Mouse (Mus musculus) MEL (cell line): Measurements from ENCODE around the gene Kazn. TPM values are rescaled to one million over a fixed set of nuclear protein-coding genes. Genes with fewer than 3 reads are reported as not detected.

Experiments
- DNase-seq: peaks from one replicate; pipeline ENCODE4 v3.0.0; 2011; ENCODE audit warnings: low read depth, low spot score
- H3K27ac ChIP-seq: 2 replicates; pipeline ENCODE4 v1.5.1; 2012; ENCODE audit warnings: low read depth, mild to moderate bottlenecking, control low read depth, low read length, moderate library complexity; ENCODE audit not compliant: control insufficient read depth
- H3K27me3 ChIP-seq, 2 experiments: fragments of 150-350 bp in 1 of 2; sonication (generic) in 1 of 2; 2 replicates each; pipeline ENCODE4 v1.6.1; 2012; ENCODE audit warnings: low read length in 2 of 2, mild to moderate bottlenecking in 2 of 2, improper control_type of control experiment in 1 of 2, moderate library complexity in 1 of 2; ENCODE audit not compliant: insufficient read depth in 2 of 2, control insufficient read depth in 1 of 2
- H3K36me3 ChIP-seq, 2 experiments: 2 replicates each; pipeline ENCODE4 v1.6.1; 2012 to 2014; ENCODE audit warnings: low read length in 2 of 2, improper control_type of control experiment in 1 of 2, inconsistent platforms in 1 of 2, mild to moderate bottlenecking in 1 of 2; ENCODE audit not compliant: insufficient read depth in 2 of 2, control insufficient read depth in 1 of 2
- H3K4me1 ChIP-seq, 2 experiments: fragments of 150-350 bp in 1 of 2; sonication (generic) in 1 of 2; 2 replicates each; pipeline ENCODE4 v1.6.1; 2012; ENCODE audit warnings: low read length in 2 of 2, improper control_type of control experiment in 1 of 2, mild to moderate bottlenecking in 1 of 2; ENCODE audit not compliant: insufficient read depth in 2 of 2, control insufficient read depth in 1 of 2
- H3K4me3 ChIP-seq, 2 experiments: fragments of 150-350 bp in 1 of 2; sonication (generic) in 1 of 2; 2 replicates each; pipeline ENCODE4 v1.5.1; 2012; ENCODE audit warnings: low read depth in 2 of 2, low read length in 2 of 2, mild to moderate bottlenecking in 2 of 2, moderate library complexity in 2 of 2, control low read depth in 1 of 2, improper control_type of control experiment in 1 of 2; ENCODE audit not compliant: control insufficient read depth in 1 of 2, insufficient read depth in 1 of 2
- H3K79me2 ChIP-seq: 2 replicates; pipeline ENCODE4 v1.6.1; 2012; ENCODE audit warnings: mild to moderate bottlenecking, low read length, moderate library complexity; ENCODE audit not compliant: control insufficient read depth, poor library complexity, insufficient read depth
- H3K9ac ChIP-seq: 2 replicates; pipeline ENCODE4 v1.6.1; 2012; ENCODE audit warnings: low read depth, mild to moderate bottlenecking, control low read depth, low read length, moderate library complexity; ENCODE audit not compliant: control insufficient read depth, poor library complexity, severe bottlenecking
- H3K9me3 ChIP-seq: fragments of 150-350 bp; sonication (generic); replicated peaks from 2 replicates; pipeline ENCODE4 v1.6.1; 2012; ENCODE audit warnings: mild to moderate bottlenecking, low read length, improper control_type of control experiment, moderate library complexity; ENCODE audit not compliant: insufficient read depth
- BHLHE40 ChIP-seq: IDR thresholded peaks from 2 replicates; pipeline ENCODE4 v1.6.1; 2012; ENCODE audit warnings: low read depth, mild to moderate bottlenecking, inconsistent platforms, low read length, improper control_type of control experiment, borderline replicate concordance
- CTCF ChIP-seq, 3 experiments: IDR thresholded peaks in 2 of 3; conservative IDR thresholded peaks in 1 of 3; 2 replicates each; pipeline ENCODE4 v1.5.1; 2011 to 2012; ENCODE audit warnings: low read length in 3 of 3, low read depth in 2 of 3, mild to moderate bottlenecking in 2 of 3, improper control_type of control experiment in 1 of 3, inconsistent platforms in 1 of 3, mixed read lengths in 1 of 3, moderate library complexity in 1 of 3; ENCODE audit not compliant: control insufficient read depth in 1 of 3, insufficient read depth in 1 of 3, poor library complexity in 1 of 3, severe bottlenecking in 1 of 3
- ETS1 ChIP-seq: IDR thresholded peaks from 2 replicates; pipeline ENCODE4 v1.6.1; 2012; ENCODE audit warnings: low read depth, mild to moderate bottlenecking, inconsistent platforms, low read length, improper control_type of control experiment, moderate library complexity
- GATA1 ChIP-seq: IDR thresholded peaks from 2 replicates; pipeline ENCODE4 v1.6.1; 2011; ENCODE audit warnings: low read depth, low read length, improper control_type of control experiment
- HCFC1 ChIP-seq: IDR thresholded peaks from 2 replicates; pipeline ENCODE4 v1.6.1; 2012; ENCODE audit warnings: low read depth, mild to moderate bottlenecking, inconsistent platforms, low read length, improper control_type of control experiment, moderate library complexity
- KAT2A ChIP-seq: conservative IDR thresholded peaks from 2 replicates; pipeline ENCODE4 v1.6.1; 2012; ENCODE audit warnings: low read depth, low read length, improper control_type of control experiment, inconsistent platforms
- MEF2A ChIP-seq: IDR thresholded peaks from 2 replicates; pipeline ENCODE4 v1.6.1; 2014; ENCODE audit warnings: low read depth, mild to moderate bottlenecking, inconsistent platforms, low read length, improper control_type of control experiment; ENCODE audit not compliant: poor library complexity, insufficient replicate concordance, severe bottlenecking; ENCODE audit errors: extremely low read depth
- MYB ChIP-seq: IDR thresholded peaks from 2 replicates; pipeline ENCODE4 v1.6.1; 2011; ENCODE audit warnings: mild to moderate bottlenecking, low read depth, low read length, improper control_type of control experiment
- POLR2A ChIP-seq, 2 experiments: IDR thresholded peaks; 2 replicates each; pipeline ENCODE4 v1.6.1; 2011 to 2012; ENCODE audit warnings: low read length in 2 of 2, mild to moderate bottlenecking in 2 of 2, control low read depth in 1 of 2, improper control_type of control experiment in 1 of 2, low read depth in 1 of 2, moderate library complexity in 1 of 2; ENCODE audit not compliant: control insufficient read depth in 1 of 2, insufficient read depth in 1 of 2, poor library complexity in 1 of 2
- POLR2AphosphoS5 ChIP-seq: IDR thresholded peaks from 2 replicates; pipeline ENCODE4 v1.6.1; 2012; ENCODE audit warnings: low read depth, borderline replicate concordance, mild to moderate bottlenecking, inconsistent platforms, low read length, moderate library complexity, mixed read lengths
- SMC3 ChIP-seq: IDR thresholded peaks from 2 replicates; pipeline ENCODE4 v1.6.1; 2011; ENCODE audit warnings: low read depth, low read length, improper control_type of control experiment
- ZC3H11A ChIP-seq: IDR thresholded peaks from 2 replicates; pipeline ENCODE4 v1.6.1; 2012; ENCODE audit warnings: low read depth, mild to moderate bottlenecking, inconsistent platforms, low read length, improper control_type of control experiment
- ZKSCAN1 ChIP-seq: IDR thresholded peaks from 2 replicates; pipeline ENCODE4 v1.6.1; 2012; ENCODE audit warnings: low read depth, mild to moderate bottlenecking, inconsistent platforms, low read length, improper control_type of control experiment, moderate library complexity
- ZMIZ1 ChIP-seq: IDR thresholded peaks from 2 replicates; pipeline ENCODE4 v1.6.1; 2012; ENCODE audit warnings: low read depth, mild to moderate bottlenecking, inconsistent platforms, low read length, improper control_type of control experiment, moderate library complexity
- ZNF384 ChIP-seq: IDR thresholded peaks from 2 replicates; pipeline ENCODE4 v1.6.1; 2012; ENCODE audit warnings: low read depth, mild to moderate bottlenecking, inconsistent platforms, low read length, improper control_type of control experiment
- polyA plus RNA-seq, 2 experiments: library from polyadenylated mRNA; stranded (reverse) in 1 of 2; unstranded in 1 of 2; fragments of >175 nt in 1 of 2; fragments of >200 nt in 1 of 2; gene quantifications; 2 replicates each; pipeline versions ENCODE4 v1.2.1 to v1.2.4; 2012; ENCODE audit warnings: low replicate concordance in 2 of 2, low read depth in 1 of 2; ENCODE audit not compliant: insufficient read length in 2 of 2, insufficient read depth in 1 of 2, missing spikeins in 1 of 2
- total RNA-seq: library from RNA; depleted of rRNA; stranded (reverse); fragments of 300-350 nt; gene quantifications from 2 replicates; pipeline ENCODE4 v1.2.3, GENCODE M21; 2012

The Kazn gene
- total and polyA plus RNA-seq, 3 experiments = not detected

DNA sequence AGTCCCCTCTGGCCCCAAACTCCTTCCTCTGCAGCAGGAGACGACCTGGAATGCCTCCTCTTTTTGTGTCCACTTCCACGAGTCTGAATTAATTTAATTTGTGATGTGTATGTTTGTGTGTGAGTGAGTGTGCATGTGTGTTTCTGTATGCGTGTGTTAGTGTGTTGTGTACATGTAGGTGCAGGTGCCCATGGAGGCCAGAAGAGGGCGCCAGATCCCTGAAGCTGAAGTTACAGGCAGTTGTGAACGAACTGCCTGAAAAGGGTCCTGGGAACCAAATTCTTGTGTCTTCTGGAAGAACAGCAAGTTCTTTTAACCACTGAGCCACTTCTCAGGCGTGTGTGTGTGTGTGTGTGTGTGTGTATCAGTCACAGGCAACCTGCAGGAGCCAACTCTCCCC, 14.9 kb upstream of the Kazn start:
- H3K9ac ChIP-seq = no peak overlapping the region
- no peaks in the 10 kb centered on the region for H3K36me3 ChIP-seq
- no peak for DNase-seq
- no peak overlapping the region for H3K4me3 ChIP-seq
- no peaks in the 10 kb centered on the region for H3K27me3 ChIP-seq
- H3K9me3 ChIP-seq = no peaks in the 10 kb centered on the region
- no peaks in the 10 kb centered on the region for H3K79me2 ChIP-seq
- H3K4me1 ChIP-seq = no peaks in the 10 kb centered on the region
- H3K27ac ChIP-seq = no peak overlapping the region
- TF ChIP-seq MEF2A (no peak), CTCF (IDR thresholded peaks at IDR 0.05 in 2 of 3, conservative IDR thresholded peaks at IDR 0.05 in 1 of 3; ENCODE audit: control insufficient read depth in 1 of 3, insufficient read depth in 1 of 3, low read depth in 2 of 3, low read length in 3 of 3, poor library complexity in 1 of 3, severe bottlenecking in 1 of 3) (peak in 2 of 3 experiments; percentile 27 to 30; a peak in 5 of 6 replicates), HCFC1 (no peak)

DNA sequence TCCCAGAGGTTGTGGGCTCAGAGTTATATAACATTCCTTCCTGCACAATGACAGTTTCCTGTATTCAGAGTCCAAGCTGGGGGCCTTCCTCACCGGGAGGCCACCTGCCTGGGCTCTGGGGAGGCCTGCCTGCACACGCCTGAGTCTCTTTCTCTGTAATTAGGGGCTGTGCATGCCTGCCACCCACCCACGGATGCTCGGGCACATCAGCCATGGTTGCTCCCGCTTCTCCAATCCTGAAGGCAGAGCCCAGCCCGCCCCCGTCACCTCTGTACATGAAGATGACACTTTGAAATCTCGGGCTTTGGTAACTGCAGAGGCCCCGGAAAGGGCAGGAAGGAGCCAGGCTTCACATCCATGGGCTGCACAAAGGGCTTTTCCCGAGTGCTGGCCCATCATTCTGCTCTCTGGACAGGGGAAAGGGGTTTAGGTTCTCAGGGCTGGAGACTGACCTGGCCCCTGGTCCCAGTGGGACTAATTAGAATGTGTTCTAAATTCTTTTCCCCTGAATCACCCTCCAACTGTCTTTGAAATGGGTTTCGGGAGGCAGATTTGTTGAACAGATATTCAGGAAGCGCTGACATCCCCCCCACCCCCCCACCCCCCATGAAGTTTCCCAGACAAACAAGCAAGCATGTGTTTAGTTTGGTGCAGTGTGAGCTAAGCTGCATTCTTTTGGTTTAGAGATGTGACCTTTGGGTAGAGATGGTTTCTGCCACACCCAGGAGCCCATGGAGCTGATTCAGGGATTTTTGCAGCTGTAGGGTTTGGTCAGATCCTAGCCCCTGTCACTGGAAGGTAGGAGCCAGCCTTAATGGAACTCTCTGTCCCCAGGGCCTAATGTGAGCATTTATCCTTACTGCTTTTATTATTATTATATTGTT, 12.5 kb upstream of the Kazn start:
- TF ChIP-seq POLR2AphosphoS5 (no peak), MYB (no peak), ZKSCAN1 (no peak), SMC3 (no peak), KAT2A (no peak), ZC3H11A (no peak), BHLHE40 (no peak), ZMIZ1 (no peak), POLR2A (IDR thresholded peaks at IDR 0.05; ENCODE audit: control insufficient read depth in 1 of 2, insufficient read depth in 1 of 2, low read depth in 1 of 2, low read length in 2 of 2, poor library complexity in 1 of 2) (no peak), ETS1 (no peak), GATA1 (no peak), ZNF384 (no peak)
- no peaks in the 10 kb centered on the region for H3K79me2 ChIP-seq
- no peaks in the 10 kb centered on the region for H3K36me3 ChIP-seq
- no peaks in the 10 kb centered on the region for H3K4me1 ChIP-seq
- no peak for DNase-seq
- H3K27me3 ChIP-seq = no peaks in the 10 kb centered on the region
- no peak overlapping the region for H3K9ac ChIP-seq
- H3K27ac ChIP-seq = no peak overlapping the region
- no peaks in the 10 kb centered on the region for H3K9me3 ChIP-seq
- H3K4me3 ChIP-seq = no peak overlapping the region
